In genomic region chr4:7314261-7314660, GRCm38 (mm10) we compare ENCODE assay signal across 21 mouse cellular contexts.
DNase-seq lines count a peak whose midpoint lies in the region; ATAC-seq lines count a peak whose summit lies in the region.
"Had no signal": no experiment of that assay in that cellular context is flagged by ENCODE, and none has a peak within 500 bp of the region (broad histone marks: within the 10 kb centered on the region; RNA-seq: fewer than 3 reads in every experiment).

No protein-coding gene starts in this region.

- H3K36me3 ChIP-seq in intestine, embryonic 14.5 days (ENCODE audit: control insufficient read depth, insufficient read depth, low read length), result no peaks in the 10 kb centered on the region
- H3K36me3 ChIP-seq: embryonic facial prominence, embryonic 13.5 days; heart, embryonic 13.5 days; hindbrain, embryonic 13.5 days; limb, embryonic 15.5 days; midbrain, embryonic 13.5 days had no signal

- H3K27me3 ChIP-seq in intestine, embryonic 14.5 days (replicated peaks; ENCODE audit: control insufficient read depth, insufficient read depth, low read length), result no peaks in the 10 kb centered on the region
- H3K27me3 ChIP-seq: embryonic facial prominence, embryonic 13.5 days; heart, embryonic 13.5 days; hindbrain, embryonic 13.5 days; limb, embryonic 15.5 days; midbrain, embryonic 13.5 days had no signal

- H3K4me2 ChIP-seq in intestine, embryonic 14.5 days (ENCODE audit: low read length), result no peak overlapping the region
- H3K4me2 ChIP-seq: embryonic facial prominence, embryonic 13.5 days; heart, embryonic 13.5 days; hindbrain, embryonic 13.5 days; limb, embryonic 15.5 days; midbrain, embryonic 13.5 days had no signal

- no peak overlapping the region for H3K4me3 ChIP-seq in intestine, embryonic 14.5 days (ENCODE audit: low read depth, low read length)
- H3K4me3 ChIP-seq: embryonic facial prominence, embryonic 13.5 days; heart, embryonic 13.5 days; hindbrain, embryonic 13.5 days; limb, embryonic 15.5 days; midbrain, embryonic 13.5 days; myocyte had no signal

- no peaks in the 10 kb centered on the region for H3K4me1 ChIP-seq in intestine, embryonic 14.5 days (replicated peaks; ENCODE audit: control insufficient read depth, insufficient read depth, low read length)
- H3K4me1 ChIP-seq: embryonic facial prominence, embryonic 13.5 days; hindbrain, embryonic 13.5 days; limb, embryonic 15.5 days; midbrain, embryonic 13.5 days had no signal

- no peak overlapping the region for H3K9ac ChIP-seq in intestine, embryonic 14.5 days (ENCODE audit: low read length)
- H3K9ac ChIP-seq: embryonic facial prominence, embryonic 13.5 days; forebrain, postnatal 0 days; heart, embryonic 13.5 days; hindbrain, embryonic 13.5 days; limb, embryonic 15.5 days; midbrain, embryonic 13.5 days had no signal

- H3K27ac ChIP-seq in intestine, embryonic 14.5 days (ENCODE audit: low read depth), result no peak overlapping the region
- H3K27ac ChIP-seq: embryonic facial prominence, embryonic 13.5 days; heart, embryonic 13.5 days; hindbrain, embryonic 13.5 days; limb, embryonic 15.5 days; midbrain, embryonic 13.5 days had no signal

- ATAC-seq in intestine, embryonic 14.5 days (replicated peaks; ENCODE audit: low FRiP score, low TSS enrichment, low read depth), result 0 out of 2 replicates have a peak, but pooled peaks have one; percentile 32
- ATAC-seq: forebrain, postnatal 0 days; midbrain, embryonic 13.5 days had no signal

- WGBS in intestine, embryonic 14.5 days, result 65% methylated on average over 4 of the region's 4 CpGs

- DNase-seq in adrenal gland, postnatal 10 days, result peak; percentile 1
- DNase-seq in adrenal gland, postnatal 4 days (ENCODE audit: low spot score in 2 of 2), result no peak
- peak; percentile 8 for DNase-seq in heart, postnatal 4 days
- no peak for DNase-seq in heart, adult 9 months (ENCODE audit: low spot score in 2 of 2)
- no peak for DNase-seq in intestine, embryonic 14.5 days (ENCODE audit: low spot score)
- DNase-seq in lung, postnatal 36 days, result peak; percentile 0
- DNase-seq in kidney, postnatal 14 days, result no peak
- no peak for DNase-seq in ovary, postnatal 36 days (ENCODE audit: low spot score)
- DNase-seq: cerebellum, adult 11-12 months; forebrain, postnatal 0 days; kidney, adult 11 months; kidney, postnatal 25 days; retina, postnatal 1 day; right cerebral cortex, postnatal 4 days; thymus, adult 2 months had no signal

- H3K9me3 ChIP-seq in intestine, embryonic 14.5 days (ENCODE audit: control insufficient read depth, low read length), result no peaks in the 10 kb centered on the region
- H3K9me3 ChIP-seq: embryonic facial prominence, embryonic 13.5 days; heart, embryonic 13.5 days; hindbrain, embryonic 13.5 days; limb, embryonic 15.5 days; midbrain, embryonic 13.5 days had no signal

Comparison
In these comparisons a context has a peak if more than half of its experiments do, and no peak if none do; other contexts are left out.
1. DNase-seq: peak in adrenal gland, postnatal 10 days (single experiment), heart, postnatal 4 days (single experiment) and lung, postnatal 36 days (single experiment); none in adrenal gland, postnatal 4 days (0 of 2), heart, adult 9 months (0 of 2), intestine, embryonic 14.5 days (single experiment), kidney, postnatal 14 days (single experiment) and ovary, postnatal 36 days (single experiment).